Mouse (Mus musculus): ENCODE data around the gene Pabpc4. TPM values are rescaled to one million over a fixed set of nuclear protein-coding genes. Genes with fewer than 3 reads are reported as not detected.

The Pabpc4 gene
- total RNA-seq, 4 experiments from 2014 or later, result 40.2 to 43.2 (median 42.4) TPM

GRCm38 (mm10) chr4:123342091-123342641, 80.0 kb downstream of the Pabpc4 start:
- DNase-seq (ENCODE audit: low spot score in 2 of 2), result no peak

GRCm38 (mm10) chr4:123342642-123343470, 80.7 kb downstream of the Pabpc4 start, which contains the start of gene Bmp8a:
Bmp8a (minus strand) TSS chr4:123343252.
- peak in 1 of 2 experiments; percentile 28 for DNase-seq (ENCODE audit: low spot score in 2 of 2)

- DNase-seq (ENCODE audit: low spot score in 2 of 2), result no peak
Measured at GRCm38 (mm10) chr4:123343471-123343789, 81.3 kb downstream of the Pabpc4 start.

Other genes with a start within 250 kb of the Pabpc4 start
- 10 to 100 TPM; 16.0 to 20.3 (median 18.8) TPM for gene Trit1, start 245.8 kb upstream of the Pabpc4 start, total RNA-seq (2022)
- under 1 TPM in 3 of 4 experiments, not detected in 1; 0.16 to 0.19 (median 0.19) TPM for gene Bmp8b, start 157.2 kb upstream of the Pabpc4 start, total RNA-seq (2022)
- under 1 TPM in 3 of 4 experiments, not detected in 1; 0.22 to 0.46 (median 0.27) TPM for gene Oxct2b, start 146.1 kb upstream of the Pabpc4 start, total RNA-seq (2022)
- gene Ppie, start 122.4 kb upstream of the Pabpc4 start, total RNA-seq (2022), result 10 to 100 TPM; 19.4 to 21.0 (median 20.2) TPM
- gene Hpcal4, start 79.1 kb upstream of the Pabpc4 start, total RNA-seq (2022), result 100 to 1,000 TPM; 419 to 526 (median 447) TPM
- 10 to 100 TPM; 10.1 to 14.5 (median 12.5) TPM for gene Nt5c1a, start 60.8 kb upstream of the Pabpc4 start, total RNA-seq (2022)
- 1 to 10 TPM; 3.9 to 6.5 (median 5.9) TPM for gene Heyl, start 28.8 kb upstream of the Pabpc4 start, total RNA-seq (2022)
- gene Oxct2a, start 61.3 kb downstream of the Pabpc4 start, total RNA-seq (2022), result under 1 TPM in 2 of 4 experiments, not detected in 2; 0.20 to 0.26 TPM
- gene Bmp8a, start 80.9 kb downstream of the Pabpc4 start, total RNA-seq (2022), result not detected